Mouse (Mus musculus) adrenal gland, adult 2 months (tissue): ENCODE measurements around the gene Gucd1. TPM values are rescaled to one million over a fixed set of nuclear protein-coding genes. Genes with fewer than 3 reads are reported as not detected.
"Not testable (repeated sequence)": the region's sequence is repeated elsewhere in the genome, so short reads cannot be mapped to it uniquely, and the experiment has no call there.

ENCODE experiments used
- DNase-seq: peaks from one replicate; pipeline ENCODE4 v3.0.0; 2021
- polyA plus RNA-seq: library from polyadenylated mRNA; depleted of rRNA; stranded (reverse); fragments of >200 nt; gene quantifications from 2 replicates; pipeline ENCODE4 v1.2.3, GENCODE M21; 2012
- total RNA-seq, 2 experiments: library from RNA; stranded (reverse); gene quantifications; 2 replicates each; pipeline ENCODE4 v1.2.3; 2021

Gene Gucd1
- total and polyA plus RNA-seq, 3 experiments, result 25.9 to 56.1 (median 26.0) TPM

DNA sequence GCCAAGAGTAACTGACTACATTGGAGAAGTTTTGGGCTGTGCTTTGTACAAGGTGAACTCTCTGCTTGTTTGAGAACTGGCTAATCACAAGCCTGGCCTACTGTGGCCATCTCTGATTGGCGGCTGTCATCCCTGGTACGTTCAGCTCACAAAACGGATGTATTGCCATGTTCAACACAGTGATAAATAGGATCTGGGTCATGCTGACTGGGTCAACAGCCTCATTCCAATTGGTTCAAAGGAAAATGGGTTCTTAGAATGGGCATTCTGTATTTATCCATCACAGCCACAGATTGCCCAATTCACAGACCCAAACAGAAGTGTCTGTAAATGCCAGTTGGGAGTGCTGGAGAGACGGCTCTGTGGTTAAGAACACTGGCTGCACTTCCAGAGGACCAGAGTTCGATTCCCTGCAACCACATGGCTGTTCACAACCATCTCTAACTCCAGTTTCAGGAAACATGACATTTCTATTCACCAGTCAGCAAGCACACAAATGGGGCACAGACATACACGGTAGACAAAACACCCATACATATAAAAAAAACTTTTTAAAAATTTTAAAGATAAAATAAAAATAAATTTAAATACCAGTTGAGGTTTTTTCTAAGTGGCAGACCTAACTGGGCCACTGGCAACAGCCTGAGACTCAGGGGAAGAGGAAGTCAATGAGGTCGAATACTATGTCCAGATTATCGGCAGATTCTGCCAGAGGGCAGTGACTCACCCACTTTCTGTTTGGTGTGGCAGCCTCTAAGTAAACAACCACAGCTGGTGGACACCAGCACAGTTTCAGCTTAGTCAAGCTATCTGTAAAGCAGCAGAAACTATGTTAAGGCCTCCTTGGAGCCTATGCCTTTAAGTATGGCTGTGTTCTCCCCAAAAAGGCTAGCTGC is 13.3 kb downstream of the Gucd1 start:
- DNase-seq, result peak; percentile 66

- no peak for DNase-seq
Observed at GRCm38 (mm10) chr10:75503692-75504091, 14.1 kb downstream of the Gucd1 start.

GRCm38 (mm10) chr10:75501641-75502040 is 16.1 kb downstream of the Gucd1 start:
- DNase-seq, result no peak

- no peak for DNase-seq
Observed at GRCm38 (mm10) chr10:75500345-75500744, 17.4 kb downstream of the Gucd1 start.

- DNase-seq, result no peak
Observed at GRCm38 (mm10) chr10:75499791-75500190, 18.0 kb downstream of the Gucd1 start.

DNA sequence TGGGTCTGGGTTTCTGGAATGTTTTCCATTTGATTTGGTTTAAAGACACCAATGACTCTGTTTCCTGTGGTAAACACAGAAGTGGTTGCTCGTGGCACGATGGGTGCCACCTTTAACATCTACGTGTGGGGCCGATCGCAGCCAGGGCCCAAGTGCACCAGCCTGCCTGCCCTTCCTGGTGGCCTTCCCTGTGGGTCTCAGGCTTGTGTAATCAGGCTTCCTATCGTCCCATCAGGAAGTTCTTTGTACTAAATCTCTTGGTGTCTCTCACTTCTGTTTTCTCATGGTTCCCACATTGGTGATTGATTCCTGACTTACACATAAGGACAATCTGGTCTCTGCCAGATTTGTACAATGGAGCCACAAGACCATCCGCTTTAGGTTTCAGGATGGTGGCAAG is 18.6 kb downstream of the Gucd1 start:
- DNase-seq, result not testable (repeated sequence)

GRCm38 (mm10) chr10:75495921-75496320 is 21.9 kb downstream of the Gucd1 start:
- no peak for DNase-seq

GRCm38 (mm10) chr10:75495304-75495703 is 22.5 kb downstream of the Gucd1 start:
- DNase-seq, result no peak

DNA sequence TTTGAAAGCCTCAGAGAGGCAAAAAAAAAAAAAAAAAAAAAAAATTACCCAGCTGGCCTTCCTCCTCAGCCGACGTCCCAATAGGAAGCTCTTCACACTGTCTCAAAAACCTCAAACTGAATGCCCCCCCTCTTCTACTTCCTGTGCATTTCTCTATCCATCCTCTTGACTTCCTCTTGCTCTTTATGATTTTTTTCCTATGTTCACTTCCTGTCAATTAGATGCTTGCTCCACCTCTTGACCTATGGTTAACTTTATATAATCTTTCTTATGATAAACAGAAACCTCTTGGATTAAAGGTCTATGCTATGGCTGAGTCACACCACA is 25.9 kb downstream of the Gucd1 start:
- no peak for DNase-seq

DNA sequence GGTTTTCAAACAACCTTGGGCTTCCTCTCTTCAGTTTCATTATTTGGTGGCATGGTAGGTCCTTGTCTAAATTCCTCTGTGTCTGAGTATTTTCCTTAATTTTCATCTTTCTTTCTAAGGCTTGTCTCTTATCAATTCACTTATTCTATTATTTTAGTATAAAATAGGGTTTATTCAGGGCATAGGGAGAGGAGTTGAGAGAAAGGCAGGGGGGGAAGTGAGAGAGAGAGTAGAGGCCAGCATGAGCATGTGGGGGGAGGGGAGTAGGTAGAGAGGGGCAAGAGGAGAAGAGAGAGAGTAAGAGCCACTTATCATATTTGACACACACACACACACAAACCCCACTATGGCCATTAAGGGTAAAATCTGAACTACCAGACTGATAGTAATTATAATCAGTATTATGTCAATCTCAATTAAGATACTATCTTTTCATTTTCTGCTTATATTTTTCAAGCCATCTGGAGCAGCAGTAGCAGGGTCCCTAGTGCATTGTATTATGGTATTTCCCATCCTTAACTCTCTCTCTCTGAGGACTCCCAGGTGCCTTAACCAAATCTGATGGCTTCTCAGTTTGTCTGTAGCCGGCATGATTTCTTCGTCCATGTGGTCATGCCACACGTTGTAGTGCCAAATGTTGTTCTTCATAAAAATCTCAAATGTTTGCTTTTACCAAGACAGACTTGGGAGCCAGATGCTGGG is 26.4 kb downstream of the Gucd1 start:
- no peak for DNase-seq

DNA sequence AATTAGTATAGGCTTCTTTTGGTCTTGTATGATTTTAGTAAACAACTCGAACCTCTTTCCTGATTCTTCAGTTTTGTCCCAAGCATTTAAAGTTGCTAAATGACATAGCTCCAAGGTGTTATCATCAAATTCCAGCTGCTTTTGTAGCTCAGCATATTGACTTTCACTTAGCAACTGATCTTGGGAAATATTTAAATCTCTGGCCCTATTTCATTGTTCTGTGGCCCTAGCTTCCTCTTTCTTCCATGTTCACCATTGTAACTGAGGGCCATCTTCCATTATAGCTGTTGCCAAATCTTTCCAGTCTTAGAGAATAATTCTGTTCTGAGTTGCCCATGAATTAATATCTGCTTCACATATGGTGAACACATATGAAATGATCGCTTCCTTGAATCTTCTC is 27.0 kb downstream of the Gucd1 start:
- DNase-seq, result no peak

- no peak for DNase-seq
Observed at GRCm38 (mm10) chr10:75489522-75489921, 28.2 kb downstream of the Gucd1 start.

DNA sequence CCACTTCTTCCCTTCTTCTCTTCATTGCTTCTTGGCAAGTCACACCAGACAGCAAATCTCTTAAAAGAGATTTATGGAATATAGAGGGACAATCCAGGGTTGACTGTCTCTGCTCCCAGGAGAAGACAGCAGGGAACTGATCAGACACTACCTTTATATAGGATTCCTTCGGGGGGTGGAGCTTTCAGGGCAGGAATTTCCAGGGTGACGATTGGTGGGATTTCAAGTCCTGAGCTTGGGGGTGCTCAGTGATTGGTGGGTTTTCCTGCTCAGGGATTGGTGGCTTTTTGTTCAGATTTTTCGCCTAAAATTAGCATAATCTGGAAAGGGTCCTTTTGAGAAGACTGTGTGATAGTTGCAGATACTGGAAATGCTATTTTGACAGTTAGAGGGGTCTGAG is 30.6 kb downstream of the Gucd1 start:
- DNase-seq, result no peak

GRCm38 (mm10) chr10:75486086-75486979 is 31.4 kb downstream of the Gucd1 start:
- DNase-seq, result peak; percentile 73

- no peak for DNase-seq
Observed at GRCm38 (mm10) chr10:75484767-75485166, 33.0 kb downstream of the Gucd1 start.

DNA sequence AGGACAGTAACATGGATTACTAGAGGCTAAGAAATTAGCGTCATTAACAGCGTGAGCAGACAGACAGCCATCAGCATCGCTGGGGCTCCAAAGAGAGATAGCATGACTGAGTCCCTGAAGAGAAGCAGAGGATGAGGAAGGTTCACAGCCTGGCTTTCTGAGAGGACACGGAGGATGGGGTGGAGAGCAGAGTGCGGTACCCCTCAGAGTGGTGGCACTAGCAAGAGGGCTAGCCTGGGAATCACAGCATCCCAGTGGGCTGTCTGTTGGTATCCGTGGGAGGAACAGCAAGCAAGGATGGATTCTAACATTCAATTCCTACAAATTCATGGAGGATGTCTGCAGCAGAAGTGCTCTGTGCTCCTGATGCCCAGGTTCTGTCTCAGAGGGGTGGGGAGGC is 33.7 kb downstream of the Gucd1 start:
- DNase-seq, result no peak

- no peak for DNase-seq
Observed at GRCm38 (mm10) chr10:75482919-75483483, 34.8 kb downstream of the Gucd1 start.

- no peak for DNase-seq
Observed at GRCm38 (mm10) chr10:75482271-75482670, 35.5 kb downstream of the Gucd1 start.

DNA sequence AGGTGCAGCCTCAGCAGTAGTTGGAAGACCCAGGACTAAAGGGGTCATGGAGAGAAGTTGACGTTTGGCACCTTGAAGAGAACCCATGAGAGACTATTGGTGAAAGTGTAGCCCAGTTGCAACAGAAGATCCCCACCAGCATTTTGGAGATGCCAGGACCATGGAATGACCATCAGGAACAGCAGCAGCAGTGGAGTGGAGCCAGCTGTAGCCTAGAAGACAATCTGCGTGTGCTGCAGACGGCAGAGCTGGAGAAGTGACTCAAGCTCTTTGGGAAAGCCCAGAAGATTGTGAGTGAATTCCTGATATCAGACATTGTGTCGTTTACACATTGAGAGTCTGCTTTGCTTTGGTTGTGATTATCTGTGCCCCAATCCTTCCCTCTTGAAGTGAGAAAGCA is 36.1 kb downstream of the Gucd1 start:
- no peak for DNase-seq

DNA sequence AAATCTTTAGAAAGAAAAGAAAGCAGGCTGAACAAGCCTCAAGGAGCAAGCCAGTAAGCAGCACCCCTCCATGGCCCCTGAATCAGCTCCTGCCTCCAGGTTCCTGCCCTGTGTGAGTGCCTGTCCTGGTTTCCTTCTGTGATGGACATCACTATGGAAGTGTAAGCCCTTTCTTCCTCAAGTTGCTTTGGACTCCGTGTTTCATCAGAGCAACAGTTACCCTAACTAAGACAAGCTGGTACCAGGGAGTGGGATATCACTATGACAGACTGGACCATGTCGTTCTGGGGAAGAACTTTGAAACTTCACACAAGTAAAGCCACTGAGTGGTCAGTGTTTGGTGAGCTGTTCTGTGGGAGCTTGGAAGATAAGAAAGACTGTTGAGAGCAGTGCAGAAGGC is 37.8 kb downstream of the Gucd1 start:
- no peak for DNase-seq

- DNase-seq, result peak; percentile 20
Observed at GRCm38 (mm10) chr10:75477034-75477433, 40.7 kb downstream of the Gucd1 start.
